ENCODE assay signal across 9 mouse cellular contexts in genomic region chr9:36890552-36890951, GRCm38 (mm10).
A peak's percentile ranks its signal among the peaks of the same experiment; 100 is the strongest.
DNase-seq lines count a peak whose midpoint lies in the region; ATAC-seq lines count a peak whose summit lies in the region.
"Had no signal": no experiment of that assay in that cellular context is flagged by ENCODE, and none has a peak within 500 bp of the region (broad histone marks: within the 10 kb centered on the region; RNA-seq: fewer than 3 reads in every experiment).

No protein-coding gene starts in this region.

- peak; percentile 82 for DNase-seq in forebrain, embryonic 11.5 days (ENCODE audit: low spot score)
- peak; percentile 67 for DNase-seq in neural tube, embryonic 10.5 days (ENCODE audit: extremely low spot score, low spot score)
- DNase-seq in c-Kit-positive CD71-positive TER-119-negative erythroid progenitor cells, embryonic 14.5 days (ENCODE audit: low read depth), result peak; percentile 23
- peak; percentile 79 for DNase-seq in hindbrain, embryonic 14.5 days (ENCODE audit: low spot score)
- DNase-seq in thymus, postnatal 14 days, result peak; percentile 47

- WGBS in forebrain, embryonic 11.5 days, result 36% methylated on average over 4 of the region's 4 CpGs
- WGBS in forebrain, embryonic 12.5 days, result 32% methylated on average over 4 of the region's 4 CpGs
- 33% methylated on average over 4 of the region's 4 CpGs for WGBS in neural tube, embryonic 15.5 days
- WGBS in hindbrain, embryonic 14.5 days, result 21% methylated on average over 4 of the region's 4 CpGs

- no peak overlapping the region for H3K9ac ChIP-seq in forebrain, embryonic 11.5 days (ENCODE audit: low read length)
- H3K9ac ChIP-seq in forebrain, embryonic 12.5 days, result no peak overlapping the region
- no peak overlapping the region for H3K9ac ChIP-seq in neural tube, embryonic 15.5 days (replicated peaks)
- no peak overlapping the region for H3K9ac ChIP-seq in hindbrain, embryonic 14.5 days
- H3K9ac ChIP-seq: limb, embryonic 15.5 days had no signal

- no peaks in the 10 kb centered on the region for H3K4me1 ChIP-seq in forebrain, embryonic 11.5 days (replicated peaks; ENCODE audit: control insufficient read depth, insufficient read depth, low read length)
- H3K4me1 ChIP-seq in forebrain, embryonic 12.5 days, result no peaks in the 10 kb centered on the region
- H3K4me1 ChIP-seq in neural tube, embryonic 15.5 days, result no peaks in the 10 kb centered on the region
- no peaks in the 10 kb centered on the region for H3K4me1 ChIP-seq in hindbrain, embryonic 14.5 days (replicated peaks; ENCODE audit: control insufficient read depth, insufficient read depth, low read length)
- H3K4me1 ChIP-seq: limb, embryonic 15.5 days had no signal

- no peak overlapping the region for H3K4me2 ChIP-seq in forebrain, embryonic 11.5 days (ENCODE audit: low read depth, low read length, severe bottlenecking)
- H3K4me2 ChIP-seq in forebrain, embryonic 12.5 days, result no peak overlapping the region
- H3K4me2 ChIP-seq in neural tube, embryonic 15.5 days, result no peak overlapping the region
- H3K4me2 ChIP-seq in hindbrain, embryonic 14.5 days (replicated peaks), result no peak overlapping the region
- H3K4me2 ChIP-seq: limb, embryonic 15.5 days had no signal

- H3K27me3 ChIP-seq in forebrain, embryonic 11.5 days (ENCODE audit: control insufficient read depth, insufficient read depth, low read length), result no peaks in the 10 kb centered on the region
- H3K27me3 ChIP-seq in forebrain, embryonic 12.5 days, result no peaks in the 10 kb centered on the region
- no peaks in the 10 kb centered on the region for H3K27me3 ChIP-seq in neural tube, embryonic 15.5 days (replicated peaks)
- H3K27me3 ChIP-seq in hindbrain, embryonic 14.5 days (ENCODE audit: control insufficient read depth, insufficient read depth, low read length), result no peaks in the 10 kb centered on the region
- H3K27me3 ChIP-seq: limb, embryonic 15.5 days had no signal

- no peaks in the 10 kb centered on the region; the same call in 1 of the 2 replicates for H3K36me3 ChIP-seq in forebrain, embryonic 11.5 days (ENCODE audit: control insufficient read depth, insufficient read depth, low read length)
- peaks cover 22% of the 10 kb centered on the region for H3K36me3 ChIP-seq in forebrain, embryonic 12.5 days (replicated peaks)
- peaks cover 34% of the 10 kb centered on the region for H3K36me3 ChIP-seq in neural tube, embryonic 15.5 days
- peaks cover 27% of the 10 kb centered on the region for H3K36me3 ChIP-seq in hindbrain, embryonic 14.5 days (replicated peaks; ENCODE audit: control insufficient read depth, insufficient read depth)
- H3K36me3 ChIP-seq: limb, embryonic 15.5 days had no signal

- ATAC-seq in forebrain, embryonic 11.5 days (replicated peaks; ENCODE audit: low FRiP score), result peak; percentile 44; the same call in 1 of the 2 replicates
- no peak; the same call in 1 of the 2 replicates for ATAC-seq in forebrain, embryonic 12.5 days (ENCODE audit: low FRiP score)
- no peak for ATAC-seq in neural tube, embryonic 15.5 days (ENCODE audit: low FRiP score)
- ATAC-seq in hindbrain, embryonic 14.5 days (ENCODE audit: low FRiP score), result no peak
- ATAC-seq in megakaryocyte-erythroid progenitor cell, adult 5-6 weeks (replicated peaks; ENCODE audit: low FRiP score, low TSS enrichment, poor library complexity, severe bottlenecking), result peak; percentile 63; the same call in 1 of the 2 replicates

- no peaks in the 10 kb centered on the region for H3K9me3 ChIP-seq in forebrain, embryonic 11.5 days (ENCODE audit: control insufficient read depth, low read length)
- no peaks in the 10 kb centered on the region for H3K9me3 ChIP-seq in forebrain, embryonic 12.5 days
- no peaks in the 10 kb centered on the region for H3K9me3 ChIP-seq in neural tube, embryonic 15.5 days (replicated peaks)
- H3K9me3 ChIP-seq in hindbrain, embryonic 14.5 days (ENCODE audit: control insufficient read depth, low read length), result no peaks in the 10 kb centered on the region
- H3K9me3 ChIP-seq: limb, embryonic 15.5 days had no signal

- no peak overlapping the region for H3K27ac ChIP-seq in forebrain, embryonic 11.5 days (ENCODE audit: low read depth, low read length)
- no peak overlapping the region for H3K27ac ChIP-seq in forebrain, embryonic 12.5 days
- H3K27ac ChIP-seq in neural tube, embryonic 15.5 days (replicated peaks), result no peak overlapping the region
- no peak overlapping the region for H3K27ac ChIP-seq in hindbrain, embryonic 14.5 days
- H3K27ac ChIP-seq: limb, embryonic 15.5 days had no signal

- H3K4me3 ChIP-seq in forebrain, embryonic 11.5 days (ENCODE audit: low read depth, low read length), result no peak overlapping the region
- H3K4me3 ChIP-seq in forebrain, embryonic 12.5 days (replicated peaks), result no peak overlapping the region
- H3K4me3 ChIP-seq in neural tube, embryonic 15.5 days (replicated peaks), result no peak overlapping the region
- no peak overlapping the region for H3K4me3 ChIP-seq in hindbrain, embryonic 14.5 days (replicated peaks; ENCODE audit: low read length)
- H3K4me3 ChIP-seq: limb, embryonic 15.5 days had no signal

Comparison
In these comparisons a context has a peak if more than half of its experiments do, and no peak if none do; other contexts are left out.
1. ATAC-seq: peak in forebrain, embryonic 11.5 days (single experiment) and megakaryocyte-erythroid progenitor cell, adult 5-6 weeks (single experiment); none in forebrain, embryonic 12.5 days (single experiment), neural tube, embryonic 15.5 days (single experiment) and hindbrain, embryonic 14.5 days (single experiment).
2. DNase-seq: peak in every context shown above with its lines; median percentile 82 in forebrain, embryonic 11.5 days; 79 in hindbrain, embryonic 14.5 days; 67 in neural tube, embryonic 10.5 days; 47 in thymus, postnatal 14 days; 23 in c-Kit-positive CD71-positive TER-119-negative erythroid progenitor cells, embryonic 14.5 days.